Mouse (Mus musculus) embryonic facial prominence, embryonic 14.5 days (tissue): ENCODE results near the gene Kyat3. TPM values are rescaled to one million over a fixed set of nuclear protein-coding genes. Genes with fewer than 3 reads are reported as not detected.

ENCODE experiments used
- ATAC-seq: fragments of 200-750 bp; cut with Nextera tagmentation; 2 replicates; pipeline ENCODE4 v1.8.0; 2017; ENCODE audit warnings: low read depth, moderate number of reproducible peaks, moderate TSS enrichment
- DNase-seq: peaks from one replicate; pipeline ENCODE4 v3.0.0-alpha.2; 2015; ENCODE audit warnings: low spot score
- H3K27ac ChIP-seq: fragments of 300-500 bp; sonication (generic); replicated peaks from 2 replicates; pipeline ENCODE4 v1.5.1; 2014; ENCODE audit warnings: low read depth, mild to moderate bottlenecking, low read length, moderate library complexity
- H3K27me3 ChIP-seq: fragments of 300-500 bp; sonication (generic); replicated peaks from 2 replicates; pipeline ENCODE4 v1.6.1; 2014; ENCODE audit warnings: low read length; ENCODE audit not compliant: control insufficient read depth, insufficient read depth
- H3K36me3 ChIP-seq: fragments of 300-500 bp; sonication (generic); 2 replicates; pipeline ENCODE4 v1.6.1; 2014; ENCODE audit warnings: low read length, mixed read lengths; ENCODE audit not compliant: control insufficient read depth, insufficient read depth
- H3K4me1 ChIP-seq: fragments of 300-500 bp; sonication (generic); 2 replicates; pipeline ENCODE4 v1.6.1; 2014; ENCODE audit warnings: antibody characterized with exemption, low read length; ENCODE audit not compliant: control insufficient read depth, insufficient read depth
- H3K4me2 ChIP-seq: fragments of 300-500 bp; sonication (generic); 2 replicates; pipeline ENCODE4 v1.6.1; 2014; ENCODE audit warnings: low read depth, mild to moderate bottlenecking, low read length, moderate library complexity, mixed read lengths
- H3K4me3 ChIP-seq: fragments of 300-500 bp; sonication (generic); 2 replicates; pipeline ENCODE4 v1.5.1; 2014; ENCODE audit warnings: low read depth, mild to moderate bottlenecking, low read length
- H3K9ac ChIP-seq: fragments of 300-500 bp; sonication (generic); 2 replicates; pipeline ENCODE4 v1.6.1; 2014; ENCODE audit warnings: low read depth, mild to moderate bottlenecking, low read length, moderate library complexity, mixed read lengths
- H3K9me3 ChIP-seq: fragments of 300-500 bp; sonication (generic); 2 replicates; pipeline ENCODE4 v1.6.1; 2016; ENCODE audit warnings: low read length; ENCODE audit not compliant: control insufficient read depth
- WGBS: fragments of 180-500 bp; shearing (Covaris S2); extraction: QIAGEN DNeasy Blood & Tissue Kit; methylation state at CpG from one replicate; pipeline ENCODE4 v1.1.7; 2014; 5-methylcytosine and 5-hydroxymethylcytosine counted together
- polyA plus RNA-seq: library from polyadenylated mRNA; unstranded; fragments of >200 nt; fragmentation: Nextera tagmentation; extraction: Ambion mirVana; gene quantifications from 2 replicates; pipeline ENCODE4 v1.2.1, GENCODE M21; 2014

Gene Kyat3
- polyA plus RNA-seq, 1 experiment from 2014 or later: 14.9 TPM

- Histone ChIP-seq H3K36me3 (peaks cover 72% of the 10 kb centered on the region), H3K27ac (no peak overlapping the region), H3K4me3 (no peak overlapping the region), H3K4me1 (no peaks in the 10 kb centered on the region), H3K27me3 (no peaks in the 10 kb centered on the region), H3K9me3 (no peaks in the 10 kb centered on the region), H3K4me2 (no peak overlapping the region), H3K9ac (no peak overlapping the region)
- 93% methylated on average over 3 of the region's 3 CpGs for WGBS
- ATAC-seq (no peak), DNase-seq (no peak)
Measured at GRCm38 (mm10) chr3:142795587-142795986, 94.7 kb downstream of the Kyat3 start.

Other genes with a start within 250 kb of the Kyat3 start
- 0.17 TPM in 1 of 2 replicates, not detected in the other for gene Gbp5, start 207.1 kb upstream of the Kyat3 start, polyA plus RNA-seq
- gene Gbp7, start 170.7 kb upstream of the Kyat3 start, polyA plus RNA-seq: 3.9 and 4.4 TPM in 2 replicates
- gene Gbp3, start 141.0 kb upstream of the Kyat3 start, polyA plus RNA-seq: 1.7 and 1.9 TPM in 2 replicates
- 0.06 TPM in 1 of 2 replicates, not detected in the other for gene Gbp2b, start 106.2 kb upstream of the Kyat3 start, polyA plus RNA-seq
- gene Gbp2, start 80.4 kb upstream of the Kyat3 start, polyA plus RNA-seq: 1.6 and 1.8 TPM in 2 replicates
- gene Gtf2b, start 64.0 kb downstream of the Kyat3 start, polyA plus RNA-seq: 77.7 and 80.0 TPM in 2 replicates
- 39.5 and 42.8 TPM in 2 replicates for gene Pkn2, start 181.0 kb downstream of the Kyat3 start, polyA plus RNA-seq